Mouse (Mus musculus): ENCODE measurements around the gene Tbpl1. TPM values are rescaled to one million over a fixed set of nuclear protein-coding genes. Genes with fewer than 3 reads are reported as not detected.

Gene Tbpl1
- total and polyA plus RNA-seq, 3 experiments: 15.3 to 23.0 (median 20.8) TPM

GRCm38 (mm10) chr10:22698158-22698953, 33.4 kb downstream of the Tbpl1 start:
- 85% methylated on average over 9 of the region's 9 CpGs for WGBS
- Histone ChIP-seq H3K27me3 (ENCODE audit: control insufficient read depth, insufficient read depth, low read length) (no peaks in the 10 kb centered on the region), H3K79me2 (replicated peaks; ENCODE audit: control insufficient read depth, insufficient read depth, low read length) (no peaks in the 10 kb centered on the region), H3K9ac (ENCODE audit: low read depth, low read length) (no peak overlapping the region), H3K4me1 (ENCODE audit: control insufficient read depth, insufficient read depth, low read length) (peaks cover 18% of the 10 kb centered on the region), H3K4me3 (no peak overlapping the region), H3K36me3 (ENCODE audit: control insufficient read depth, insufficient read depth, low read length) (peaks cover 5% of the 10 kb centered on the region), H3K27ac (no peak overlapping the region)
- TF ChIP-seq POLR2A (IDR thresholded peaks at IDR 0.05; ENCODE audit: insufficient read depth, low read depth, low read length) (no peak), EP300 (IDR thresholded peaks at IDR 0.05; ENCODE audit: insufficient read depth, low read depth, low read length) (no peak), CTCF (IDR thresholded peaks at IDR 0.05) (no peak)
- intact Hi-C loops (cut with DNase I): no loop called here
- DNase-seq: no peak

GRCm38 (mm10) chr10:22696864-22697263, 34.9 kb downstream of the Tbpl1 start:
- WGBS: 75% methylated on average over 7 of the region's 7 CpGs

GRCm38 (mm10) chr10:22696236-22696635, 35.5 kb downstream of the Tbpl1 start:
- Histone ChIP-seq H3K36me3 (ENCODE audit: control insufficient read depth, insufficient read depth, low read length) (peaks cover 2% of the 10 kb centered on the region), H3K27ac (no peak overlapping the region), H3K79me2 (replicated peaks; ENCODE audit: control insufficient read depth, insufficient read depth, low read length) (no peaks in the 10 kb centered on the region), H3K27me3 (ENCODE audit: control insufficient read depth, insufficient read depth, low read length) (no peaks in the 10 kb centered on the region), H3K4me1 (ENCODE audit: control insufficient read depth, insufficient read depth, low read length) (peaks cover 16% of the 10 kb centered on the region), H3K9ac (ENCODE audit: low read depth, low read length) (no peak overlapping the region), H3K4me3 (no peak overlapping the region)
- no peak for DNase-seq
- TF ChIP-seq CTCF (IDR thresholded peaks at IDR 0.05) (no peak), POLR2A (IDR thresholded peaks at IDR 0.05; ENCODE audit: insufficient read depth, low read depth, low read length) (no peak), EP300 (IDR thresholded peaks at IDR 0.05; ENCODE audit: insufficient read depth, low read depth, low read length) (no peak)
- WGBS: 90% methylated on average over 9 of the region's 9 CpGs
- intact Hi-C loops (cut with DNase I): no loop called here

More at GRCm38 (mm10) chr10:22696864-22697263, 34.9 kb downstream of the Tbpl1 start:
- Histone ChIP-seq H3K9ac (ENCODE audit: low read depth, low read length) (no peak overlapping the region), H3K27ac (no peak overlapping the region), H3K79me2 (replicated peaks; ENCODE audit: control insufficient read depth, insufficient read depth, low read length) (no peaks in the 10 kb centered on the region), H3K27me3 (ENCODE audit: control insufficient read depth, insufficient read depth, low read length) (no peaks in the 10 kb centered on the region), H3K36me3 (ENCODE audit: control insufficient read depth, insufficient read depth, low read length) (peaks cover 5% of the 10 kb centered on the region), H3K4me3 (no peak overlapping the region), H3K4me1 (ENCODE audit: control insufficient read depth, insufficient read depth, low read length) (peaks cover 18% of the 10 kb centered on the region)
- no peak for TF ChIP-seq POLR2A (IDR thresholded peaks at IDR 0.05; ENCODE audit: insufficient read depth, low read depth, low read length)
- no peak for DNase-seq
- intact Hi-C loops (cut with DNase I): no loop called here

GRCm38 (mm10) chr10:22675848-22676630, 55.7 kb downstream of the Tbpl1 start:
- TF ChIP-seq CTCF (IDR thresholded peaks at IDR 0.05) (no peak), EP300 (IDR thresholded peaks at IDR 0.05; ENCODE audit: insufficient read depth, low read depth, low read length) (no peak), POLR2A (IDR thresholded peaks at IDR 0.05; ENCODE audit: insufficient read depth, low read depth, low read length) (no peak)
- WGBS: 68% methylated on average over 13 of the region's 13 CpGs
- Histone ChIP-seq H3K4me3 (no peak overlapping the region), H3K27me3 (ENCODE audit: control insufficient read depth, insufficient read depth, low read length) (no peaks in the 10 kb centered on the region), H3K27ac (peak overlapping the region; percentile 41), H3K36me3 (ENCODE audit: control insufficient read depth, insufficient read depth, low read length) (no peaks in the 10 kb centered on the region; the same call in 1 of the 2 replicates), H3K79me2 (replicated peaks; ENCODE audit: control insufficient read depth, insufficient read depth, low read length) (no peaks in the 10 kb centered on the region), H3K9ac (ENCODE audit: low read depth, low read length) (no peak overlapping the region), H3K4me1 (ENCODE audit: control insufficient read depth, insufficient read depth, low read length) (no peaks in the 10 kb centered on the region; the same call in 1 of the 2 replicates)
- peak in 1 of 2 experiments; percentile 24 for DNase-seq
- intact Hi-C loops (cut with DNase I): no loop called here

- 91% methylated on average over 8 of the region's 8 CpGs for WGBS
- no peaks in the 10 kb centered on the region; the same call in 1 of the 2 replicates for H3K4me1 ChIP-seq (ENCODE audit: control insufficient read depth, insufficient read depth, low read length)
- no peaks in the 10 kb centered on the region for H3K27me3 ChIP-seq (ENCODE audit: control insufficient read depth, insufficient read depth, low read length)
- no peak overlapping the region for H3K4me3 ChIP-seq
- TF ChIP-seq CTCF (IDR thresholded peaks at IDR 0.05) (no peak), EP300 (IDR thresholded peaks at IDR 0.05; ENCODE audit: insufficient read depth, low read depth, low read length) (no peak), POLR2A (IDR thresholded peaks at IDR 0.05; ENCODE audit: insufficient read depth, low read depth, low read length) (no peak)
- no peaks in the 10 kb centered on the region; the same call in 1 of the 2 replicates for H3K36me3 ChIP-seq (ENCODE audit: control insufficient read depth, insufficient read depth, low read length)
- H3K27ac ChIP-seq: no peak overlapping the region
- intact Hi-C loops (cut with DNase I): no loop called here
- DNase-seq: no peak
- H3K9ac ChIP-seq (ENCODE audit: low read depth, low read length): no peak overlapping the region
- H3K79me2 ChIP-seq (replicated peaks; ENCODE audit: control insufficient read depth, insufficient read depth, low read length): no peaks in the 10 kb centered on the region
Observed at GRCm38 (mm10) chr10:22674176-22674575, 57.6 kb downstream of the Tbpl1 start.
